8 mouse cellular contexts compared by ENCODE assay signal in the genomic region with DNA sequence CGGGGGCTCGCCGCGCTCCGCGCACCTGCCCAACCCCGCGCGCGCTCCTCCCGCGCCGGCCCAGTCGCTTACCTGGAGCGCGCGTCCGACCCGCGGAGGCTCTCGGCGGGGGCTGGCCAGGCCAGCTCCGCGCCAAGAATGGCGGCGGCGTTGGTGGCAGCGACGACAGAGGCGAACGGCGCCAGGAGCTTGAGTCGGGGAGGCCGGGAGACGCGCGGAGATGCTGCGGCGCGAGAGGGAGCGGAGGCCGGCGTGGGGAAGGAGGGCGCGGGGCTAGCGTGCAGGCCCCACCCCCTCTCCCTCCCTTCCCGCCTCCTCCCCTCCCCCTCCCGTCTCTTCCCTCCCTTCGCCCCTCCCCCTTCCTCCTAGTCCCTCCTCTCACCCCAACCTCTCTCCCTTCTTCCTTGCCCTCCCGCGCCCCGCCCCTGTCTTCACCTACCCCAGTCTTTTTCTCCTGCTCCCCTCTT. TPM values are rescaled to one million over a fixed set of nuclear protein-coding genes. Genes with fewer than 3 reads are reported as not detected.
DNase-seq lines count a peak whose midpoint lies in the region; ATAC-seq lines count a peak whose summit lies in the region.

A gene (minus strand): TSS at position 323 of the 467 bp plus-strand sequence.

- H3K4me1 ChIP-seq in limb, embryonic 13.5 days = peaks cover 14% of the 10 kb centered on the region
- H3K4me1 ChIP-seq in midbrain, embryonic 13.5 days (replicated peaks) = peaks cover 17% of the 10 kb centered on the region

- peak; percentile 65 to 75 for DNase-seq in left cerebral cortex, adult 18-20 months (ENCODE audit: low spot score in 2 of 2)
- DNase-seq in left cerebral cortex, adult 11 months (ENCODE audit: low spot score) = no peak
- DNase-seq in embryo, embryonic 10.5 days (ENCODE audit: low spot score) = peak; percentile 91
- peak; percentile 43 to 52 for DNase-seq in heart, adult 18-20 months
- DNase-seq in kidney, adult 18-20 months = peak; percentile 70
- DNase-seq in spleen, adult 18-20 months = peak; percentile 67 to 77

- peaks cover 23% of the 10 kb centered on the region for H3K27me3 ChIP-seq in limb, embryonic 13.5 days
- peaks cover 26% of the 10 kb centered on the region for H3K27me3 ChIP-seq in midbrain, embryonic 13.5 days

- H3K9me3 ChIP-seq in limb, embryonic 13.5 days = no peaks in the 10 kb centered on the region
- H3K9me3 ChIP-seq in midbrain, embryonic 13.5 days = no peaks in the 10 kb centered on the region

- peak within 1 kb of the TSS; percentile 74 for H3K9ac ChIP-seq in limb, embryonic 13.5 days
- peak within 1 kb of the TSS; percentile 89 for H3K9ac ChIP-seq in midbrain, embryonic 13.5 days (replicated peaks)

- peak; percentile 49 for ATAC-seq in limb, embryonic 13.5 days (ENCODE audit: low FRiP score, low read depth)
- ATAC-seq in midbrain, embryonic 13.5 days = peak; percentile 76

- no peak within 1 kb of the TSS for H3K27ac ChIP-seq in limb, embryonic 13.5 days
- H3K27ac ChIP-seq in midbrain, embryonic 13.5 days = peak within 1 kb of the TSS; percentile 58; the same call in 1 of the 2 replicates

- peak within 1 kb of the TSS; percentile 82 for H3K4me3 ChIP-seq in limb, embryonic 13.5 days
- H3K4me3 ChIP-seq in midbrain, embryonic 13.5 days (replicated peaks) = peak within 1 kb of the TSS; percentile 79

- WGBS in limb, embryonic 13.5 days = 2% methylated on average over 37 of the region's 52 CpGs
- under 1% methylated on average over 41 of the region's 52 CpGs for WGBS in midbrain, embryonic 13.5 days

- peak within 1 kb of the TSS; percentile 96 for H3K4me2 ChIP-seq in limb, embryonic 13.5 days (replicated peaks)
- peak within 1 kb of the TSS; percentile 98 for H3K4me2 ChIP-seq in midbrain, embryonic 13.5 days (replicated peaks)

- no peaks in the 10 kb centered on the region for H3K36me3 ChIP-seq in limb, embryonic 13.5 days
- H3K36me3 ChIP-seq in midbrain, embryonic 13.5 days = no peaks in the 10 kb centered on the region

RNA-seq across cellular contexts. Expression of the gene that starts here (rescaled TPM):
- 10 to 100 TPM; 65.8 to 71.3 TPM for total RNA-seq in left cerebral cortex, adult 18-20 months (2021)
- total RNA-seq in heart, adult 18-20 months (2021) = 10 to 100 TPM; 57.5 to 67.5 TPM
- 4.4 and 5.8 TPM in 2 replicates for polyA plus RNA-seq in limb, embryonic 13.5 days (2015; fragmentation: Nextera tagmentation; extraction: Ambion mirVana)
- polyA plus RNA-seq in midbrain, embryonic 13.5 days (2015; fragmentation: Nextera tagmentation; extraction: Ambion mirVana) = 7.1 and 7.8 TPM in 2 replicates
